Comparison of ENCODE assay signal across 8 mouse cellular contexts in genomic region chr14:5961635-5962034, GRCm38 (mm10). TPM values are rescaled to one million over a fixed set of nuclear protein-coding genes. Genes with fewer than 3 reads are reported as not detected.
DNase-seq lines count a peak whose midpoint lies in the region; ATAC-seq and TF ChIP-seq lines count a peak whose summit lies in the region.
"Not testable (repeated sequence)": the region's sequence is repeated elsewhere in the genome, so short reads cannot be mapped to it uniquely, and the experiment has no call there.
"Had no signal": no experiment of that assay in that cellular context is flagged by ENCODE, and none has a peak within 500 bp of the region (broad histone marks: within the 10 kb centered on the region; RNA-seq: fewer than 3 reads in every experiment).

Gene Gm3248, minus strand, starts transcription at chr14:5961745.

- DNase-seq in brain, embryonic 14.5 days (ENCODE audit: low read depth): peak; percentile 53
- peak; percentile 3 for DNase-seq in embryonic facial prominence, embryonic 14.5 days (ENCODE audit: low spot score)
- DNase-seq in heart, adult 8-10 months (ENCODE audit: low spot score): peak; percentile 11
- DNase-seq in intestine, embryonic 14.5 days (ENCODE audit: low spot score): peak; percentile 60
- DNase-seq in left cerebral cortex, postnatal 10 days (ENCODE audit: extremely low spot score in 1 of 2, low spot score in 2 of 2): peak; percentile 4 to 63
- DNase-seq in retina, postnatal 1 day: peak; percentile 52

- not testable (repeated sequence) for H3K27me3 ChIP-seq in embryonic facial prominence, embryonic 14.5 days (replicated peaks; ENCODE audit: control insufficient read depth, insufficient read depth, low read length); intestine, embryonic 14.5 days (replicated peaks; ENCODE audit: control insufficient read depth, insufficient read depth, low read length); lung, embryonic 16.5 days (ENCODE audit: control insufficient read depth, insufficient read depth, low read depth, low read length)

- H3K4me3 ChIP-seq in embryonic facial prominence, embryonic 14.5 days (ENCODE audit: low read depth, low read length): peak within 1 kb of the TSS; percentile 39
- H3K4me3 ChIP-seq in intestine, embryonic 14.5 days (ENCODE audit: low read depth, low read length): peak within 1 kb of the TSS; percentile 37
- peak within 1 kb of the TSS; percentile 43 for H3K4me3 ChIP-seq in lung, embryonic 16.5 days (ENCODE audit: low read length)

- not testable (repeated sequence) for H3K36me3 ChIP-seq in embryonic facial prominence, embryonic 14.5 days (ENCODE audit: control insufficient read depth, insufficient read depth, low read length); intestine, embryonic 14.5 days (ENCODE audit: control insufficient read depth, insufficient read depth, low read length); lung, embryonic 16.5 days (ENCODE audit: control insufficient read depth, insufficient read depth, low read length)

- intact Hi-C loops in left cerebral cortex, postnatal 10 days (cut with DNase I): not testable (repeated sequence)

- H3K9ac ChIP-seq in embryonic facial prominence, embryonic 14.5 days (ENCODE audit: low read depth, low read length): peak within 1 kb of the TSS; percentile 37
- H3K9ac ChIP-seq in intestine, embryonic 14.5 days (ENCODE audit: low read length): not testable (repeated sequence)
- H3K9ac ChIP-seq in lung, embryonic 16.5 days (ENCODE audit: low read length): peak within 1 kb of the TSS; percentile 41; the same call in 1 of the 2 replicates

- TF ChIP-seq CTCF in brain, embryonic 14.5 days (IDR thresholded peaks at IDR 0.05; ENCODE audit: borderline replicate concordance, extremely low read depth, insufficient read depth, insufficient read length): not testable (repeated sequence)

- peak within 1 kb of the TSS; percentile 64 for H3K4me2 ChIP-seq in embryonic facial prominence, embryonic 14.5 days (ENCODE audit: low read depth, low read length)
- peak within 1 kb of the TSS; percentile 58 for H3K4me2 ChIP-seq in intestine, embryonic 14.5 days (ENCODE audit: low read length)
- peak within 1 kb of the TSS; percentile 64 for H3K4me2 ChIP-seq in lung, embryonic 16.5 days (ENCODE audit: low read depth, low read length)

- not testable (repeated sequence) for ATAC-seq in embryonic facial prominence, embryonic 14.5 days (ENCODE audit: low read depth); intestine, embryonic 14.5 days (replicated peaks; ENCODE audit: low FRiP score, low TSS enrichment, low read depth); lung, embryonic 16.5 days (ENCODE audit: low read depth)

- H3K9me3 ChIP-seq in embryonic facial prominence, embryonic 14.5 days (ENCODE audit: control insufficient read depth, low read length); intestine, embryonic 14.5 days (ENCODE audit: control insufficient read depth, low read length); lung, embryonic 16.5 days (ENCODE audit: control insufficient read depth, low read length): not testable (repeated sequence)

- H3K27ac ChIP-seq in embryonic facial prominence, embryonic 14.5 days (replicated peaks; ENCODE audit: low read depth, low read length); intestine, embryonic 14.5 days (ENCODE audit: low read depth); lung, embryonic 16.5 days (ENCODE audit: low read length): not testable (repeated sequence)

- TF ChIP-seq POLR2A in brain, embryonic 14.5 days (IDR thresholded peaks at IDR 0.05; ENCODE audit: borderline replicate concordance, extremely low read depth, insufficient read depth, insufficient read length, poor library complexity, severe bottlenecking): not testable (repeated sequence)

- H3K4me1 ChIP-seq in embryonic facial prominence, embryonic 14.5 days (ENCODE audit: control insufficient read depth, insufficient read depth, low read length); intestine, embryonic 14.5 days (replicated peaks; ENCODE audit: control insufficient read depth, insufficient read depth, low read length); lung, embryonic 16.5 days (replicated peaks; ENCODE audit: control insufficient read depth, insufficient read depth, low read length): not testable (repeated sequence)

- 0% methylated on average over 3 of the region's 23 CpGs for WGBS in embryonic facial prominence, embryonic 14.5 days
- WGBS in intestine, embryonic 14.5 days: 1% methylated on average over 12 of the region's 23 CpGs
- under 1% methylated on average over 20 of the region's 23 CpGs for WGBS in lung, embryonic 16.5 days

RNA-seq across cellular contexts. Expression of gene Gm3248, which starts in this region (rescaled TPM):
- polyA plus RNA-seq in brain, embryonic 14.5 days (2012; rRNA removed): 2.1 and 2.8 TPM in 2 replicates
- 0.36 and 0.63 TPM in 2 replicates for polyA plus RNA-seq in embryonic facial prominence, embryonic 14.5 days (2014; fragmentation: Nextera tagmentation; extraction: Ambion mirVana)
- under 1 TPM in 1 of 4 experiments, not detected in 3; 0.28 TPM for total RNA-seq in heart, adult 8-10 months (2022)
- polyA plus RNA-seq in intestine, embryonic 14.5 days (2014; fragmentation: Nextera tagmentation; extraction: Ambion mirVana): 0.64 and 1.0 TPM in 2 replicates
- under 1 TPM; 0.97 TPM for total RNA-seq in left cerebral cortex, postnatal 10 days (2021)
- 0.49 and 0.68 TPM in 2 replicates for polyA plus RNA-seq in lung, embryonic 16.5 days (2015; fragmentation: Nextera tagmentation; extraction: Ambion mirVana)
- polyA plus RNA-seq: thymus, adult 2 months had no signal

Comparison
In these comparisons a context has a peak if more than half of its experiments do, and no peak if none do; other contexts are left out.
1. Peak in DNase-seq, H3K4me3 ChIP-seq, H3K9ac ChIP-seq and H3K4me2 ChIP-seq in embryonic facial prominence, embryonic 14.5 days; RNA of the gene not detected or under 1 TPM.
2. Peak in DNase-seq in heart, adult 8-10 months; RNA of the gene not detected or under 1 TPM.
3. Peak in DNase-seq in left cerebral cortex, postnatal 10 days; RNA of the gene not detected or under 1 TPM.
4. DNase-seq: peak in every context shown above with its lines; median percentile 60 in intestine, embryonic 14.5 days; 53 in brain, embryonic 14.5 days; 52 in retina, postnatal 1 day; 34 in left cerebral cortex, postnatal 10 days; 11 in heart, adult 8-10 months; 3 in embryonic facial prominence, embryonic 14.5 days.